Mouse (Mus musculus): Measurements from ENCODE around the gene Ift20. TPM values are rescaled to one million over a fixed set of nuclear protein-coding genes. Genes with fewer than 3 reads are reported as not detected.
"Not testable (repeated sequence)": the region's sequence is repeated elsewhere in the genome, so short reads cannot be mapped to it uniquely, and the experiment has no call there.

Ift20 gene
- total and polyA plus RNA-seq, 2 experiments from 2014 or later = 106 to 124 TPM

DNA sequence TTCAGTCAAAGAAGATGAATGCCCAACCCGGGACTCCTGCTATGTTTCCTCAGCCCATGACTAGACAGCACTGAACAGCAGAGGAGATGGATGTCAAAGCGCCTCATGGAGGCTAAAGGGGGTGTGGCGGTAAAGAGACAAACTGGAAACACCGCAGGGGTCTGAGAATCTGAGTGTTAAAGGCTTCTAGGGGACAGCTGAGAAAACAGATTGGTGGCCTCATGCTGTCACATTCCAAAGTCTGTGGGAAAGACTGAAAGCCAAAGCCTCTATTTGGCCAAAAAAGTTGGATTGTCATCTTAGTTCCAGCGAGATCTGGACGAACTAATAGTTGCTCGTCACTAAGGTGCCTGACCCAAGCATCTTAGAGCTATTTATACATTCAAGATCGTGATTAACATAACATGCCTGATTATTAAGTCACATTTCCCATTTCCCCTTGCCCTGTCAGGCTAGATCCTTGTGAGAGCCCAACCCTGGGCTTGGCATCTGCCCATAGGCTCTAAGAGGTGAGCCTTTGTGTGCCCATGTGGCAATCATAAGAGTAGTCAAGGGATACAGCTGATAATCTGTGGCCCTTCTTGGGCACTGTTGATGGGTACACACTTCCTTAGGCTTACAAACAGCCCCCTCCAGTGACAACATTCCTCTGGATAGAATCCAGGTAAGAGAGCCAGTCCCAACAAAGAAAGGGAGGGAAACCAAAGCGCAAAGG lies 12.8 kb upstream of the Ift20 start:
- Histone ChIP-seq H3K36me3 (ENCODE audit: insufficient read depth) (peaks cover 95% of the 10 kb centered on the region), H3K4me2 (ENCODE audit: low read depth) (no peak overlapping the region), H3K27ac (ENCODE audit: low read depth, low read length) (no peak overlapping the region), H3K4me3 (ENCODE audit: low read depth, low read length) (no peak overlapping the region), H3K9me3 (ENCODE audit: low read length) (no peaks in the 10 kb centered on the region), H3K27me3 (ENCODE audit: insufficient read depth, low read length) (no peaks in the 10 kb centered on the region), H3K4me1 (ENCODE audit: insufficient read depth) (no peaks in the 10 kb centered on the region), H3K9ac (no peak overlapping the region)
- WGBS = 76% methylated on average over 9 of the region's 9 CpGs
- DNase-seq (no peak), ATAC-seq (no peak)
- TF ChIP-seq CTCF (IDR thresholded peaks at IDR 0.05; ENCODE audit: low read depth) = no peak

DNA sequence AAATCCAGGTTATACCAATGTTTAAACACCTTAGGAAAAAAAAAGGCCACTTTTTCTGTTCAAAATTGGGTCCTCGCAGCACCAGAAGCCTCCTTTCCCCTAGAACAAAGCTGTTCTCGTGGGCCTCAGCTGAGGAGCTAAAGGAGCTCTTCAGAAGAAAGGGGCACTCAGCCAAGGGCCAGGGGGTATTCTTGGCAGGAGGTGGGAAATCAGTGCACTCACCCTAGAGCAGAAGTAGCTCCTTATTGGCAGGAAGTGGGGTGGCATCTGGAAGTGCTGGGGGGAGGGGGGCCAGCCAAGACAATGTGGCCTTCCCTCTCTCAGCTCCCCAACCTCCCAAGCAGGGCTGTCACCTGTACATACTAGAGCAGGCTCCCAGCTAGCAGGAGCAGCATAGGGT lies 11.3 kb upstream of the Ift20 start:
- Histone ChIP-seq H3K27ac (ENCODE audit: low read depth, low read length) (no peak overlapping the region), H3K36me3 (ENCODE audit: insufficient read depth) (peaks cover 96% of the 10 kb centered on the region), H3K4me1 (ENCODE audit: insufficient read depth) (no peaks in the 10 kb centered on the region), H3K4me2 (ENCODE audit: low read depth) (no peak overlapping the region), H3K4me3 (ENCODE audit: low read depth, low read length) (no peak overlapping the region), H3K9me3 (ENCODE audit: low read length) (no peaks in the 10 kb centered on the region), H3K9ac (no peak overlapping the region), H3K27me3 (ENCODE audit: insufficient read depth, low read length) (no peaks in the 10 kb centered on the region)
- no peak for TF ChIP-seq CTCF (IDR thresholded peaks at IDR 0.05; ENCODE audit: low read depth)
- 23% methylated on average over 2 of the region's 2 CpGs for WGBS
- DNase-seq = no peak
- no peak for ATAC-seq

DNA sequence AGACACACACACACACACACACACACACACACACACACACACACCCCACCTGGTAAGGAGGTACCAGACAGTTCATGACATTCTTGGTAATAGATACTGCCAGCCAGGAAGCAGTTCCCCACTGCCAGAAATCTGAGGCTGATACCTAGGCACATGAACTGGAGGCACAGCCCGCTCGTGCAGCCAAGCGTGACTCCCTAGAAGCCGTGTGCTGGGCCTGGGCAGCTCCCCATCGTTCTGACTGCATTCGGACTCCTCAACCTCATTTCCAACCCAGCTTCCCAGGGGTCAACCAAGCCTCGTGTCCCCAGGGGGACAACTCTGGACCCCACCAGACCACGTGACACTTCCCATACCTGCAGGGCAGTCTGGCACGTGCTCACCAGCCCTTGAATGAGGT lies 7.4 kb upstream of the Ift20 start:
- H3K4me1 ChIP-seq (ENCODE audit: insufficient read depth) = no peaks in the 10 kb centered on the region
- H3K27ac ChIP-seq (ENCODE audit: low read depth, low read length) = no peak overlapping the region
- 85% methylated on average over 9 of the region's 9 CpGs for WGBS
- no peaks in the 10 kb centered on the region for H3K27me3 ChIP-seq (ENCODE audit: insufficient read depth, low read length)
- DNase-seq (no peak), ATAC-seq (no peak)
- no peak overlapping the region for H3K4me2 ChIP-seq (ENCODE audit: low read depth)
- H3K36me3 ChIP-seq (ENCODE audit: insufficient read depth) = peaks cover 62% of the 10 kb centered on the region
- no peaks in the 10 kb centered on the region for H3K9me3 ChIP-seq (ENCODE audit: low read length)
- H3K4me3 ChIP-seq (ENCODE audit: low read depth, low read length) = no peak overlapping the region
- no peak overlapping the region for H3K9ac ChIP-seq
- TF ChIP-seq CTCF (IDR thresholded peaks at IDR 0.05; ENCODE audit: low read depth) = no peak

DNA sequence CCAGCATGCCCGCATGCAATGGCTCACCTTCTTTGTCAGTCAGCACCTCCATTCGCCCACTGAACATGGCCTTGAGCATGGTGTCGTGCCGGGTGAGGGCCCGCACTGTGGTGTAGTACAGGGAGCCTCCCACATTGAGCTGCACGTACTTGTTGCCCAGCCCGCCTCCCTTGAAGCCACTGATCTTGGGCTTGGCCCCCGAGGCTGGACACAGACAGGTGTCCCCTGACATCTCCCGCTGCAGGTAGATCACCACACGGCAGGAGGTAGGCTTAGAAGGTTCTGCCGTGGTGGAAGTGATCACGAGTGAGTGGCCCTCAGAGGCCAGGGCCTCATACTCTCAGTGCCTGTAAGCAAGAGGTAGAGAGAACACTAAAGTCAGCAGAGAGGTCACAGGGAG lies 6.2 kb upstream of the Ift20 start:
- Histone ChIP-seq H3K27ac (ENCODE audit: low read depth, low read length) (no peak overlapping the region), H3K36me3 (ENCODE audit: insufficient read depth) (peaks cover 50% of the 10 kb centered on the region), H3K4me2 (ENCODE audit: low read depth) (no peak overlapping the region), H3K9ac (no peak overlapping the region), H3K4me1 (ENCODE audit: insufficient read depth) (peaks cover 9% of the 10 kb centered on the region), H3K27me3 (ENCODE audit: insufficient read depth, low read length) (no peaks in the 10 kb centered on the region), H3K9me3 (ENCODE audit: low read length) (no peaks in the 10 kb centered on the region), H3K4me3 (ENCODE audit: low read depth, low read length) (no peak overlapping the region)
- no peak for TF ChIP-seq CTCF (IDR thresholded peaks at IDR 0.05; ENCODE audit: low read depth)
- DNase-seq (no peak), ATAC-seq (no peak)
- 93% methylated on average over 12 of the region's 12 CpGs for WGBS

DNA sequence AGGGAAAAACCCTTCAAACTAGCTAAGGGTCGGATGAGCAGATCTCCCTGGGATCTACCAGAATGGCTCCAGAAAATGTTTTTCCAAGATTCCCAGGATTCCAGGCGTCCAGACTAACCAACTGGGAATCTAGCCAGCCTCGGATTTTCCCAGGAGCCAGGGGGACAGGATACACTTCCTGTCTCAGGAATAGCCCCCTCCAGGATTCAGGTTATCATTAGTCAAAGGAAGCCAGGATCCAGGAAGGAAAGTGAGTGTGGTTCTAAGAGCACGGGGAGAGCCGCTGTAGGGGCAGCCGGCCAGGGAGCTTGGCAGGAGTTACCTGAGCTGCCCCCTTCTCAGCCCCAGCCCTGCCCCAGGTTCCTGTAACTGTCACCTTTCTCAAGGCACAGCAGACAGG lies 5.1 kb upstream of the Ift20 start:
- no peak for DNase-seq
- Histone ChIP-seq H3K9me3 (ENCODE audit: low read length) (no peaks in the 10 kb centered on the region), H3K4me1 (ENCODE audit: insufficient read depth) (peaks cover 10% of the 10 kb centered on the region), H3K9ac (no peak overlapping the region), H3K4me2 (ENCODE audit: low read depth) (no peak overlapping the region), H3K36me3 (ENCODE audit: insufficient read depth) (peaks cover 40% of the 10 kb centered on the region), H3K27ac (ENCODE audit: low read depth, low read length) (no peak overlapping the region), H3K27me3 (ENCODE audit: insufficient read depth, low read length) (no peaks in the 10 kb centered on the region), H3K4me3 (ENCODE audit: low read depth, low read length) (no peak overlapping the region)
- WGBS = 78% methylated on average over 6 of the region's 6 CpGs
- no peak for TF ChIP-seq CTCF (IDR thresholded peaks at IDR 0.05; ENCODE audit: low read depth)
- no peak for ATAC-seq

DNA sequence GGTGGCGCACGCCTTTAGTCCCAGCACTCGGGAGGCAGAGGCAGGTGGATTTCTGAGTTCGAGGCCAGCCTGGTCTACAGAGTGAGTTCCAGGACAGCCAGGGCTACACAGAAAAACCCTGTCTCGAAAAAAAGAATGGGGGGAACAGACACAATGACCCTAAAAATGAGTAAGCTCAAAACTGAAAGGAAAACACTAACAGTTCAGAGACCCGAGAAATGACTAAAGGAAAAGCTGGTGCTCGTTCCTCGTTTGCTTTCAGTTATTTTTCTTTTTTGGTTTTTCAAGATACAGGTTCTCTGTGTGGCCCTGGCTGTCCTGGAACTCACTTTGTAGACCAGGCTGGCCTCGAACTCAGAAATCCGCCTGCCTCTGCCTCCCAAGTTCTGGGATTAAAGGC lies 4.6 kb upstream of the Ift20 start:
- not testable (repeated sequence) for H3K4me2 ChIP-seq (ENCODE audit: low read depth); H3K27me3 ChIP-seq (ENCODE audit: insufficient read depth, low read length); H3K9me3 ChIP-seq (ENCODE audit: low read length); H3K27ac ChIP-seq (ENCODE audit: low read depth, low read length); H3K4me3 ChIP-seq (ENCODE audit: low read depth, low read length); ATAC-seq; DNase-seq; H3K9ac ChIP-seq
- Histone ChIP-seq H3K4me1 (ENCODE audit: insufficient read depth) (peaks cover 10% of the 10 kb centered on the region), H3K36me3 (ENCODE audit: insufficient read depth) (peaks cover 35% of the 10 kb centered on the region)
- 91% methylated on average over 10 of the region's 10 CpGs for WGBS

DNA sequence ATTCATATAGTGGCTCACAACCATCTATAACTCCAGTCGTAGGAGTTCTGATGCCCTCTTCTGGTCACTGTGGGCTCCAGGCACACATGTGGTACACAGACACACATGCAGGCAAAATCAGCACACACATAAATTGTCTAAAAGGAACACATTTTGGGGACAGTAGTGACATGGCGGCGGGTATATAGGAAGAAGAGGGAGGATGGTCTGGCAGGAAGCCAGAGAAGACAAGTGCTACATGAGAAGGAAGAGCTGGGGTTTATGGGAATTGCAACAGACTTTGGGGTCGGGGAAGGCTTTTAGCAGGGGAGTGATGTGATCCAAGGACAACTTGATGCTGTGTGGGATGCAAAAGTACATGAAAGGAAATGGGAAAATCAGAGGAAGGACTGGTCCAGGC lies 1.6 kb upstream of the Ift20 start:
- 0 out of 2 replicates have a peak, but pooled peaks have one; percentile 14 for TF ChIP-seq CTCF (IDR thresholded peaks at IDR 0.05; ENCODE audit: low read depth)
- 87% methylated on average over 4 of the region's 4 CpGs for WGBS
- no peak for ATAC-seq

More for the DNA sequence above, 1.6 kb upstream of the Ift20 start:
- Histone ChIP-seq H3K9ac (no peak overlapping the region), H3K4me2 (ENCODE audit: low read depth) (peak overlapping the region; percentile 64), H3K9me3 (ENCODE audit: low read length) (no peaks in the 10 kb centered on the region), H3K4me1 (ENCODE audit: insufficient read depth) (peaks cover 10% of the 10 kb centered on the region), H3K4me3 (ENCODE audit: low read depth, low read length) (0 out of 2 replicates have a peak overlapping the region, but pooled peaks have one; percentile 65), H3K27me3 (ENCODE audit: insufficient read depth, low read length) (no peaks in the 10 kb centered on the region), H3K36me3 (ENCODE audit: insufficient read depth) (peaks cover 15% of the 10 kb centered on the region), H3K27ac (ENCODE audit: low read depth, low read length) (no peak overlapping the region)
- DNase-seq = no peak
